Mouse (Mus musculus): ENCODE measurements at regions not wholly inside any gene's neighbourhood (a gene's known extent, or its start where the extent isn't known, plus 50 kb on each side); places are given as distances from the start of the nearest gene placed in this dataset.

DNA sequence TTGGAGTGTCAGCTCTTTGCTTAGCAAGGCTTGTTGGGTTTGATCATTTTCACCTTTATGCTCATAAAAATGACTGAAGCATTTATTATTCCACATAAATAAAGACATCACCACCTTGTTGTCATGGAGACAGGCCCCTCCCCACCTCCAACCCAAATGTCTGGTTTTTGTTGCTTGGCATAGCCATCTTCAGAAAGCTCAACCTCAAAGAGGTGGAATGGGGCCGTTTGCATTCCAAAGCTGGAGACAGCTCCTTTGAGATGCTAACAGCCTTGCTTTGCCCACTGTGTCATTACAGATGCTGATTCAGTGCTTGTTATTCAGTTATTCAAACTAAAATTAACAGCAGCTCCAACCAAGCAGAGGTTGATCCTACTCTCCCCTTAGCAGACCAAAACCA is 51.9 kb upstream of the Lgalsl start:
- DNase-seq (ENCODE audit: low read depth, low spot score): peak; percentile 82

DNA sequence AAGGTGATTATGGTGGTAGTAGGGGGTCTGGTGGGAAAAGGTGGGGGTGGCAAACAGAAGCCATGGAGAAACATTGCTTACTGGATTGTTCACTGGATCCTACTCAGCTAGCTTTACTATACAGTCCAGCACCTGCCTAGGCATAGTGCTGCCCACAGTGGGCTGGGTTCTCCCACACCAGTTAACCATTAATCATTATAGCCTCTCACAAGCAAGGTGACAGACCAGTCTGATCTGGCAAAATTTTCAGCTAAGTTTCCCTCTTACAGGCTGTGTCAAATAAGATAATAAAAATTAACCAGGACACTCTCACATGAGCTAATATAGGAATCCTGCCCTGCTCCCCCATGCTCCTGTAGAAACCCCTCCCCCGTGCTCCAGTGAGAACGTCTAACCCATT is 53.1 kb upstream of the Lgalsl start:
- DNase-seq (ENCODE audit: low read depth, low spot score): no peak

- no peak for DNase-seq (ENCODE audit: low read depth, low spot score)
Measured at GRCm38 (mm10) chr11:20887044-20887443, 56.2 kb upstream of the Lgalsl start.

DNA sequence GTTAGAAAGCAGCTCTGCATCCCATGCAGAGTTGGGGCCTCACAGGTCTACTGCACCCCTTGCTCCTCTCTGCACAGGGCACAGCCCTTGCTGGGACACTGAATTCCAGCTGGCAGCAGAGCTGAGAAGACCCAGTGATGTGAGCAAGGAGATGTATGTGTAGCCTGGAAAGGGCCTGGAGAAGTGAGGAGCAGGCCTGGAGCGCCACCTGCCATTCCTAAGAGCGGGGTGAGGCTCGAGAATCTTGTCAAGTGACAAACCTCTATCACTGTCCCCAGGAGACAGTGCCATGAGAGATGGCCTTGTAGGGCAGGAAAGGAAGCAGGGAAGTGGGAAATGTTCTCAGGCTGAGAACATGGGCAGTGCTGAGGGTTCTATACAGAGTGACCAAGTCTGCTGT is 59.6 kb upstream of the Lgalsl start:
- no peak for DNase-seq (ENCODE audit: low read depth, low spot score)

DNA sequence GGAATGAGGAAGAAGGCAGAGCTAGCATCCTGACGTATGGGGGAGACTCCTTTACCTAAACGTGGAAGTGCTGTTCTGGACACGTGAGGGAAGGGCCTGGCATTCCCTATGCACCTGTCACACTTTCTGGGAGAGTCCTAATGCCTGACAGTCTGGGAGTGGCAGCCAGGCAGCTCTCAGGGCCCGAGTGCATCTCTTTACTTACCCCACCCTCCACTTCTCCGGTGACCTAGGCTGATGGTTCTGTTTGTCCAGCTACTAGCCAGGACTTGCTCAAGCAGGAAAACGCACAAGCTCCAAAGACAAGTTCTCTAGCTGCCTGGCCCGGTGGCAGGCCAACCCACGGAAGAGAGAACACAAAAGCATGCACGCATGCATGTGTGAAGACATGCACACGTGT is 60.9 kb upstream of the Lgalsl start:
- DNase-seq (ENCODE audit: low read depth, low spot score): no peak

DNA sequence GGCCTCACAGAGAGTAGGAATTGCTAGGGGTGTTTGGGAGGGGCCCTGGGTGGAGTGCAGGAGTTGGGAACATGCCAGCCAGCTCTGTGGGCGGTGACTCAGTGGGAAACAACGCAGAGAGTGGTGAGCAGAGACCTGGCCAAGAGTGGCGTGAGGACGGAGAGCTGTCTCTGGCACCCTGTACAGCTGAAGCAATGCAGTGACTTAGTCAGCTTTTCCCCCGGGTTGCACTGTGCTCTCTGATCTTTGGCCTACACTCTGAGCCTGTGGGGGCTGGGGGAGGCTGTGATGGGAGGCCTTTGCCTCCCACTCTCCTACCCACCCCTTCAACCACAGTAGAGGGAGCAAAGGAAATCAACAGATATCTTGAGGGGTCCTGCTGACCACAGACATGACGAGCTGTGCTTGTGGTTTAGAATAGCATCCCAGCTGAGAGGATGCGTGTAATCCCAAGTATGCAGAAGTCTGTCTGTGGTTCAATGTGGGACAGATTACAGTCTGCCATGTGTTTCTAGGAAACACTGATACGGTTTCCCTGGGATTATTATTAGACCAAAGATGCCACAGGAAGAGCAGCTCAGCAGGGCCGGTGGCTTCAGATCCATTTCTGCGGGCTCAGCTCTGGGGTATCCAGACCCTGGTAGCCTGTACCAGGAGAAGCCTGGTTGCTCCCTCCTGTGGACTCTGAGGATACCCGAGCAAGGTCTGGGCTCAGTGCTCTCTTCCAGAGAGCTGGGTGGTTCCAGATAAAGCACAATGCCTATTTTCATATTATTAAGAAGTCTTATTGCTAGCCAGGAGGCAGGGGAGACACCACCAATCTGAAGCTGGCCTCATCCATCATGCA is 65.6 kb upstream of the Lgalsl start:
- no peak for DNase-seq (ENCODE audit: low read depth, low spot score)

GRCm38 (mm10) chr11:20897468-20897867 is 66.6 kb upstream of the Lgalsl start:
- DNase-seq (ENCODE audit: low read depth, low spot score): no peak

GRCm38 (mm10) chr11:20898558-20898957 is 67.7 kb upstream of the Lgalsl start:
- DNase-seq (ENCODE audit: low read depth, low spot score): no peak

DNA sequence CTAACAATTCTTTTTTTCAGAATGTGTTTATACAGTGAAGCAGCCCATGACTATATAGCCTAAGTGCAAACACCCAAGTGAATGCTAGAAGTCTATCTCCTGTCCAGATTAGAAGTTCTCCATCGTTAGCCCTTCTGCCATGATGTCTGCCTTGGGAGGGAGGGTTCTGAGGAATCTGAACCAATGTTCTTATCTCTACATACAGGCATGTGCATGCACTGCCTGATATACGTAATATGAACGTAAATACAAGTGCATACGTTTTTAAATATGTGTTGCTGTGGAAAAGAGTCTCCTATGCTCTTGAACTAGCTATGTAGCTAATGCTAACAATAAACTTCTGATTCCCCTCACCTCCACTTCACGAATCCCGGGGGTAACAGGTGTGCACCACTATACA is 68.9 kb upstream of the Lgalsl start:
- DNase-seq (ENCODE audit: low read depth, low spot score): no peak

DNA sequence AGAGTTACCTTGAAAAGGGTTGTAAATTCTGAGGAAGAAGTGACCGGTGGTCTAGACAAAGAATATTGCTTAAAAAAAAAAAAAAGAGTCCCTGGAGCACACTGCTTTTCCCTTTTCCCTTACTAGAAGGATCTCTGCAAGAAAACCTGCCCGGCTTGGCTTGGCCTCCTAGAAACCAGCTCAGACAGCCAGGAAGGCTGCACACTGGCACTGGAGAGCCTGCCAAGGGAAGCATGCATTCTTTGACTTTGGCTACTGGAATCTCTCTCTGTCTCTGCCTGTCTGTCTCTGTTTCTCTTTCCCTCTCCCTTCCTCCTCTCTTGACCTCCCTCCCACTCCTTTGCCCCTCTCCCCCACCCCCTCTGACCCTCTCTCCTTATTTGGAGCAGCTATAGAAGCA is 71.1 kb upstream of the Lgalsl start:
- DNase-seq (ENCODE audit: low read depth, low spot score): no peak

- DNase-seq (ENCODE audit: low read depth, low spot score): no peak
Measured at GRCm38 (mm10) chr11:20902910-20903309, 72.1 kb upstream of the Lgalsl start.

DNA sequence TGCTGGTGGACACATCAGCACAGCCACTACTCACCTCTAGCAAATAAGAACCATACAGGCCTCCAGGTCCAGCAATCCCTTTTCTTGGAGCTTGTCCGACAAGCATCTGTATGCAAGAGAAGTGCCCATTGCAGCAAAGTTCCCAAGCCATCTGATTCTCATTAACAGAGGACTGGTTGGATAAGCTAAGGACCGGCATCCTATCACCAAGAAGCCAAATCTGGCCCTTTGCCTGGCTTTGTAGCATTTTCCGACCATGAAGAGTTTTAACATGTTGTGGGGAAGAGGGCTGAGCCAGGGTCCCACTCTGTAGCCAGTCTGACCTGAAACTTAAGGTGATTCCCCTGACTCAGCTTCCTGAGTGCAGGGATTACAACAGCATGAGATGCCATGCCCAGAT is 77.1 kb upstream of the Lgalsl start:
- DNase-seq (ENCODE audit: low read depth, low spot score): no peak

- DNase-seq (ENCODE audit: low read depth, low spot score): no peak
Measured at GRCm38 (mm10) chr11:20908471-20908870, 77.6 kb upstream of the Lgalsl start.

DNA sequence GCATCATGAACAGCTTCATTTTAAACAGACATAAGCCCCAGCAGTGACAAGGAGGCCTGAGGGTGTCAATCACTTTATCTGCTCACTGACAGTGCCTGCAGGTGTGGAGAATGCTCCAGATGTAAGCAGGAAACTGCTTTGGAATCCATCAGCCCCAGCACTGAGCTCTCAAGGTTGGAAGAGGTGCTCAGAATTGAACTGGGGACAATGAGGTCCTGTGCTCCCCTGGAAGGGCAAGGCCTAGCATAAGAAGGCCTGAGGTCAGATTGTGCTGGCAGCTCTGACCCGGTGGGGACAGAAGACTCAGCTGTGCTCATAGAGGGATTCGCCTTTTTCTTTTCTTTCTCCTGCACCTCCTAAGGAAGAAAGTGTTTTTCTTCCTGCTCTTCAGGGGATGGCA is 82.2 kb upstream of the Lgalsl start:
- no peak for DNase-seq (ENCODE audit: low read depth, low spot score)

- peak; percentile 87 for DNase-seq (ENCODE audit: low read depth, low spot score)
Measured at GRCm38 (mm10) chr11:20913598-20914296, 82.9 kb upstream of the Lgalsl start.

- no peak for DNase-seq (ENCODE audit: low read depth, low spot score)
Measured at GRCm38 (mm10) chr11:20914297-20914997, 83.6 kb upstream of the Lgalsl start.

DNA sequence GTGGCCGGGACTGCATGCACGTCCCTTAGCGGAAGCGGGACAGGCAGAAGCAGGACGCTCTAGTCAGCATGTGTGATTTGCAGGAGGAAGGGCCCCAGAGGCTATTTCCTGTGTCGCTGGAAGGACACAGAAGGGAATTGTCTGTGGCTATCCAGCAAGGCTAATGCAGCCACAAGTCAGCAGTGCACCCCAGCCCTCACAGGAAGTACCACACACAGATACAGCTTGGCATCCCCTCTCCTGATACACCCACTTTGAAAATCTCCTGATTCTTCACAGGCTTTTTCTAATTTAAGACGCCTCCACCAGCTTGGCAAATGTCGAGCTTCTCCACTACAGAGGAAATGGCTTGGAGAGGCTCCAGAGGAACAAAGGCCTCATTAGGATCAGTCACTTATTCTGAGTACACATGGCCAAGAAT is 84.3 kb upstream of the Lgalsl start:
- no peak for DNase-seq (ENCODE audit: low read depth, low spot score)

GRCm38 (mm10) chr11:20915687-20916432 is 85.0 kb upstream of the Lgalsl start:
- DNase-seq (ENCODE audit: low read depth, low spot score): no peak

GRCm38 (mm10) chr11:20916473-20916911 is 85.6 kb upstream of the Lgalsl start:
- DNase-seq (ENCODE audit: low read depth, low spot score): no peak

DNA sequence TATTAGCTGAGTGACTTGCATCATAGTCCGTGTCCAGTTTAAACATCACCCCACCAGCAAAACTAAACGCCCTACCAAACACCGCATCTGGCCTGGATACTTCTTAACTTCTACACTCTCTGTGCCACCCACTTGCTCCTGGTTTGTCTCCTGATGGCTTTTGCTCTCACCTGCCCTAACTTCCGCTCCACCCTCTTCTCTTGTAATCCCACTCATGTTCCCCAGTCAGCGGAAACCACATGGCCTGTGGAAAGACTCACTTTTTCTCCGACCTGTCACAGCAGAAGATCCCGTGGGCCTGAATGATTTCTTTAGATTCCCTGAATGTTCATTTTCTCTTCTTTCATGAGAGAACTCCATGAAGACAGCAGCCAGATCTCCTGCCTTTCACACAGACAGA is 86.1 kb upstream of the Lgalsl start:
- DNase-seq (ENCODE audit: low read depth, low spot score): no peak

DNA sequence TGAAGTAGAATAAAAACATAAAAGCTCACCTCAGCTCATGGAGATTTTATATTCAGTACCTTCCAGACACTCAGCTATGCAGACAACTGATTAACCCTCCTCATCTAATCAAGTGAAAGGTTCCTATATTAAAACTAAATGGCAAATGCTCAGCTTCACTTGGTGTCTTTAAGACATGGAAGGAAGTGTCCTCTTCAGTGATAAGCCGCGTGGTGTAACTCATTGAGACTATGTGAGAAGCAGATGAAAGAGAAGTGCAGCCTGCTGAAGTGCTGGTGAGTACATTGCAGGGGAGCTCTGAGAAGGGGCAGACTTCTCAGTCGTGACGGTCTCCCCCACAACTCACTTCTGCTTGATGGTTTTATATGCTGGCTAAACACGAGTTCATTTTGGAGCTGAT is 86.6 kb upstream of the Lgalsl start:
- DNase-seq (ENCODE audit: low read depth, low spot score): no peak

- no peak for DNase-seq (ENCODE audit: low read depth, low spot score)
Measured at GRCm38 (mm10) chr11:20923115-20923514, 92.3 kb upstream of the Lgalsl start.

Measured in ZHBTc4 (cell line).